Mouse (Mus musculus): Measurements from ENCODE around the gene Rbms2.
A peak's percentile ranks its signal among the peaks of the same experiment; 100 is the strongest.
"Not testable (repeated sequence)": the region's sequence is repeated elsewhere in the genome, so short reads cannot be mapped to it uniquely, and the experiment has no call there.

The Rbms2 gene

GRCm38 (mm10) chr10:128091564-128092505 is 88.3 kb downstream of the Rbms2 start, which contains the start of gene Baz2a:
Gene Baz2a, plus strand, starts transcription at chr10:128091577.
- DNase-seq (ENCODE audit: low spot score in 2 of 2), result peak; percentile 84

GRCm38 (mm10) chr10:128090651-128091563 is 89.2 kb downstream of the Rbms2 start:
- peak; percentile 88 to 94 for DNase-seq (ENCODE audit: low spot score in 2 of 2)

GRCm38 (mm10) chr10:128089842-128090241 is 90.3 kb downstream of the Rbms2 start:
- DNase-seq (ENCODE audit: low spot score in 2 of 2), result no peak

- no peak for DNase-seq (ENCODE audit: low spot score in 2 of 2)
Observed at GRCm38 (mm10) chr10:128088181-128088580, 91.9 kb downstream of the Rbms2 start.

- DNase-seq (ENCODE audit: low spot score in 2 of 2), result not testable (repeated sequence)
Observed at GRCm38 (mm10) chr10:128087216-128087615, 92.9 kb downstream of the Rbms2 start.

- DNase-seq (ENCODE audit: low spot score in 2 of 2), result peak in 1 of 2 experiments; percentile 56
Observed at GRCm38 (mm10) chr10:128086391-128086790, 93.7 kb downstream of the Rbms2 start.

- no peak for DNase-seq (ENCODE audit: low spot score in 2 of 2)
Observed at GRCm38 (mm10) chr10:128084160-128084559, 95.9 kb downstream of the Rbms2 start.

- peak in 1 of 2 experiments; percentile 23 for DNase-seq (ENCODE audit: low spot score in 2 of 2)
Observed at GRCm38 (mm10) chr10:128083688-128084087, 96.4 kb downstream of the Rbms2 start.

- peak; percentile 97 to 98 for DNase-seq (ENCODE audit: low spot score in 2 of 2)
Observed at GRCm38 (mm10) chr10:128082880-128083421, 97.1 kb downstream of the Rbms2 start, which contains the start of gene Atp5b. Gene Atp5b, plus strand, starts transcription at chr10:128083273.

GRCm38 (mm10) chr10:128082477-128082808 is 97.7 kb downstream of the Rbms2 start:
- DNase-seq (ENCODE audit: low spot score in 2 of 2), result no peak

- DNase-seq (ENCODE audit: low spot score in 2 of 2), result no peak
Observed at GRCm38 (mm10) chr10:128081807-128082476, 98.2 kb downstream of the Rbms2 start.

Data from thymus, postnatal 10 days (tissue).